Mouse (Mus musculus) cerebellum, postnatal 10 days (tissue): ENCODE data around the gene Nufip2.
"Not testable (repeated sequence)": the region's sequence is repeated elsewhere in the genome, so short reads cannot be mapped to it uniquely, and the experiment has no call there.

Experiments used
- DNase-seq, 2 experiments: peaks; one replicate each; pipeline ENCODE4 v3.0.0; 2021; ENCODE audit warnings: mixed read lengths in 2 of 2

Gene Nufip2

DNA sequence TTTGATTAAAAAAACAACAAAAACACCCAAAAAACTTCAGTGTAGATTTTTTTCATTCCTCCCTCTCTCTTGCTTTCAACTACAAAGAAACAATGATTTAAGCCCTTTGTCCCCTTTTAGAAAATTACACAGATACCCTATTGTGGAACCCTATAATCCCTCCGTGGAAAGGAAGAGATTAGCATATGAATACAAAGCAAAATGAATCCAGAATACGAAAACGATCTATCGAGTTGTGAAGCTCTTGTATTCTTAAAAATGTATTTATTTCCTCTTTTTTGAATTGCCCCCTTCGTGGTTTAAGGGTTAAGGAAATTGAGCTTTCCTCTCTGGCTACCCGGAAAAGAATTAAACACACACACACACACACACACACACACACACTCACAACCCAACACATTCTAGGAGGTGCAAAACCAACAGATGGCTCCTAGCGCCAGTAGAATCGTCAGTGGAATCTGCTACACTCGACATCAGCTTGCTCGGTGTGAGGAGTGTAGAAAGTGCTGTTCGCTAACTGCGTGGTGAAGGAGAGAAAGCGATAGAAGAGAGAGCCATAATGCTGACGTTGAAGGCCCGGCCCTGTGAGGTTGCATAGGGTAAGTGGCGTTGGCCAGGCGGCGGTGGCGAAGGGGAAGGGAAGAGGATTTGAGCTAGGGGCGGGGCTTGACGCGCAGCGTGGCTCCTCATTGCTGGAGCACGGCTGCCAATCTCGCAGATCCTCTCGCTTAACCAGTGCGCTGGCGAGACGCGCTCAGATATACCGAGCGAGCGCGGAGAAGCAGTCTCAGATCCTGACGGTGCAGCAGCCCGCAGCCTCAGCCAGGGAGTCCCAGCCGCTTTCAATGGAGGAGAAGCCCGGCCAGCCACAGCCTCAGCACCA is at the start of gene Nufip2:
Gene Nufip2, plus strand, starts transcription at position 773 of the 883 bp plus-strand sequence.
- peak; percentile 99 to 100 for DNase-seq

DNA sequence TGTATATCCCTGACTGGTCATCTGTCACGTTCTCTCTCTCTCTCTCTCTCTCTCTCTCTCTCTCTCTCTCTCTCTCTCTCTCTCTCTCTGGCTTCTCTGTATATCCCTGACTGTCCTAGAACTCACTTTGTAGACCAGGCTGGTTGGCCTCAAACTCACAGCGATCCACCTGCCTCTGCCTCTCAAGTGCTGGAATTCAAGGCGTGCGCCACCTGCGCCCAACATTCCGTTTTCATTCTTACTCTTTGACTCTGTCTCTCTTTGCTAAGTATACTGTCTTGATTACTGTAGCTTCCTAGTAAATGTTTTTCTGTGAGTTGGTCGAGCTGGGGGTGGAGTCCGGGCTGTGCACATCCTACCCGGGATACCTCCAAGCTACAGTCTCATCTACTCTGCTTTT is 44.6 kb upstream of the Nufip2 start:
- no peak for DNase-seq

DNA sequence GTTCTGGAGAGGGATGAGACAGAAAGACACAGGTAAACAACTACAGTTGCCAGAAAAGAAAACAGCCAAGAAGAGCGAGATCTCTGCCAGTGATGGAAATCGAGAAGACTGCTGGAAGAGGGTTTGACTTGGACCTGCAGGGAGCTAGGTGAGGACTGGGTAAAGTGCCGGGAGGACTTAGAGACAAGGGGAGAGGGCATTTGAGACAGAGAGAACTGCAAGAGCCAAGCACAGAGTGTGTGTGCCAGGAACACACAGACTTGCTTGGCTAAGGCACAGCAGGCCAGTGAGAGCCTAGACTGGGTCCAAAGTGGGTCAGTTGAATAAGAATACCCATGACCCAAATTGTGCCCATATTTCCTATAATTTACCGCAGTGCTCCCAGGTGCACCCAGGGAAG is 40.5 kb upstream of the Nufip2 start:
- peak; percentile 62 to 73 for DNase-seq

DNA sequence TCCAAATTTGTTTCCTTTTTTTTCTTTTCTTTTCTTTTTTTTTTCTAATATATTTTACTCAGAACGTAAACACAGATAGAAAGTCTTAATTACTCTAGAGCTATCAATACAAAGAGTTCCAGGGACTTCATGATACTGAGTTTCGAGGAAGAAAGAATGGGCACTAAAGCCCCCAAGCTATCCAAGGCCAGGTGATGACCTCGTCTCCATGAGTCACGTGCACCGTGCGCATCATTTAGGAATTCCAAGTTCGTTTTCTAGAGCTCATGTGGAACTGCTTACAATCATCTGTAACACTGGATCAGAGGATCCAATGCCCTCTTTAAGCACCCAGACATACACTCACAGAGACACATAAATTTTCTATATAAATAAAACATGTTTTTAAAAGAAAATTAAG is 37.1 kb upstream of the Nufip2 start:
- no peak for DNase-seq

DNA sequence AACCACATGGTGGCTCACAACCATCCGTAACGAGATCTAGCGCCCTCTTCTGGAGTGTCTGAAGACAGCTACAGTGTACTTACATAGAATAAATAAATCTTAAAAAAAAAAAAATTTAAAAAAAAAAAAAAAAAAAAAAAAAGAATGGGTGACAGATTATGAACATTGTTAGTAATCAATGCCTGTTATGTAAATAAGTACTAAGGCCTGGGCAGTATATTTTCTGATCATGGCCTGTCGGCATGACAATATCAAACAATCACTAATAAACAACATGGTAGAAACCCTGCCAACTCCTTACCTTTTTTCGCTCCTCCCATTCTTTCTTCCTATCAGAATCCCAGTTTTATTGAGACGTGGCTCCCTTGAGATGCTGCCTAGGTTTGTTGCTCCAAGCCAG is 33.5 kb upstream of the Nufip2 start:
- DNase-seq = no peak

DNA sequence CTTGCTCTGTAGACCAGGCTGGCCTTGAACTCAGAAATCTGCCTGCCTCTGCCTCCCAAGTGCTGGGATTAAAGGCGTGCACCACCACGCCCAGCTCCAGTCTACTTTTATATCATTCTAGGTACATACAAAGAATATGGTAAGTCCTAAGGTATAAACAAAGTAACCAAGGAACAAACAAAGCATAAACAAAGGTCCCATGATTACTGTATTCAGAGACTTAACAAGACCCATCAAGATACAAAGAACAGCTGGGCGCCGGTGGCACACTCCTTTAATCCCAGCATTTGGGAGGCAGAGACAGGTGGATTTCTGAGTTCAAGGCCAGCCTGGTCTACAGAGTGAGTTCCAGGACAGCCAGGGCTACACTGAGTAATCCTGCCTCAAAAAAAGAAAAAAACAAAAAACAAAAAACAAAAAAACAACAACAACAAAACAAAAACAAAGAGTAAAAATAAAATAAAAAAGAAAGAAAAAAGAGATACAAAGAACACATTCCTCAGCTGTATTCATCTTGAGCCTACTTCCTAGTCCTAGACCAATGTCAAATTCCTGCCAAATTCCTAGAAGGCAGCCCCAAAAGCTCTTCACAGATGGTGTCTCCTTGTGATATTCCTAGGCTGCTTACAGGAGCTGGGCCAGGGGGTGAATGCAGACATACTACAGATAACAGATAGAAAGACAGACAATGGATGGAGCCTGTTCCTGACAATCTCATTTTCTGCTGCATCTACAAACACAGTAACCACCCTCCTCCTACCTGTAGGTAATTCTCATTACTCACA is 32.4 kb upstream of the Nufip2 start:
- not testable (repeated sequence) for DNase-seq

DNA sequence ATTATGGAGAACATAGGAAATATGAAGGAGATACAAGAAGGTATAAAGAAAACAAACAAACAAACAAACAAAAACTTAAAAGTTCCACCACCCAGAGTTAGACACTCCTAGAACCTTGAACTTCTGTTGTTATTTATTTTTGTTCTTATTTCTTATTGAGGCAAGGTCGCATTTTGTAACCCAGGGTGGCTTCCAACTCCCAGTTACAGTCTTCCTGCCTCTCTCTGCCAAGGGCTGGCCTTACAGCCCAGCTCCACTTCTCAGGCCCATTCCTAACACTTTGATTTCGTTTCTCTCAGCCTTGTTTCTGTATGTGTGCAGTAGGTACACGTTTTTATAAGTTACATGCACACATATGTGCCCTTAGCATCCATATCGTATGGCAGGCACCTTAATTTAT is 26.0 kb upstream of the Nufip2 start:
- no peak for DNase-seq

DNA sequence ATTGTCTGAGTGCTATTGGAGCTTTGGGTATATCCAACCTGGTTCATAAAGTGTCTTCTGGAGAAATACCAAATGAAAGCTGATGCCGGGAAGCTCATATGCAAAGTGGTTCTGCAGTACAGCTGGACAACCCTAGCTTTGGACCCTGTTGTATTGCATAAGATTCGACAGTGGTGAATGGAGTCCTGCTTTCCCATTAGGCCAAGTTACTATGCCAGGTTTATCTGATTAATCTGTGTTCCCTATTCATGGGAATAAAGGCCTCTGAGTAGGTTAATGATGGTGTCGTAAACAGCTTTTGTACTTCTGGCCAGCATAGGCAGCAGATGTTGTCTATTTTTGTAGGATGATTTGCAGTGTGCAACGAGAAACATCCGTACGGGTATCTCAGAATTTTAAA is 22.3 kb upstream of the Nufip2 start:
- DNase-seq = no peak

DNA sequence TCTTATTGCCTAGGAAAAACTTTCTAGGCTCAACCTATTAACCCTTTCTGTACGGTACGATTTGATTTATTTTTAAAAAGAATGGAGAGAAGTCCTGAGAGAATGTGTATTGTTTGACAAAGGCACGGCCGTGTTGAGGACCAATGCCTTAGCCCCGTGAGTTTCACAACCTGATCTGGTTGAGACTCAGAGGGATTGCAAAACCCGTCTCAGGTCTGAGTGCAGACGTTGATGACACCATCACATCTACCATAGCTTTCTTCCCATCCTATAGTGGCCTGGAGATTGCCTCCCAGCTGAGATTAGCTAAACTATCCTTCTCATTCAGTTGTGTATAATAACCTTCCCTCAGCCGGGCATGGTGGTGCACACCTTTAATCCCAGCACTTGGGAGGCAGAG is 21.9 kb upstream of the Nufip2 start:
- no peak for DNase-seq

DNA sequence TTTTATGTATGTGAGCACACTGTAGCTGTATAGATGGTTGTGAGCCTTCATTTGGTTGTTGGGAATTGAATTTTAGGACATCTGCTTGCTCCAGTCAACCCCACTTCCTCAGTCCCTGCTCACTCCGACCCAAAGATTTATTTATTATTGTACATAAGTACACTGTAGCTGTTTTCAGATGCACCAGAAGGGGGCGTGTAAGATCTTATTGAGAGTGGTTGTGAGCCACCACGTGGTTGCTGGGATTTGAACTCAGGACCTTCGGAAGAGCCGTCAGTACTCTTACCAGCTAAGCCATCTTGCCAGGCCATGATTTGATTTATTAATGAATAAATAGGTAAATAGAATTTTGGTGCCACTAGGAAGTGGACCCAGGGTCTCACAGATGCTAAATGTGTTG is 20.6 kb upstream of the Nufip2 start:
- DNase-seq = not testable (repeated sequence)

DNA sequence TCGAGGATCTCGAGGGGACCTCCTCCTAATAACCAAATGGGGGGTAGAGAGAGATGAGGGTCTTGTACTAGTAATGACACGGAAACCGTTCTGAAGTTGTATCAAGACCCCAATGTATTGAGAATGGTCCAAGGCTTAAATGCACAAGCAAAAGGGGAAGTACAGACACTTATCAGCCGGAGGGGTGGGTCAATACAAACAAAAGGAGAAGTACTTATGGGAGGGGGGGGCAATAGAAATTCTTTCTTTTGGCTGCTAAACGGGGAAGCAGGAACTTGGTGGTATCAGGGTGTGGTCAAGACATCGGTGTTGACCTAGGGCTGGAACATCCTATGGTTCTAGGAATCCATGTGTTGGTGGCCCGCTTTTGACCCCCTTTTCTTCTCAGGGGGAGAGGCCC is 19.2 kb upstream of the Nufip2 start:
- DNase-seq = not testable (repeated sequence)

DNA sequence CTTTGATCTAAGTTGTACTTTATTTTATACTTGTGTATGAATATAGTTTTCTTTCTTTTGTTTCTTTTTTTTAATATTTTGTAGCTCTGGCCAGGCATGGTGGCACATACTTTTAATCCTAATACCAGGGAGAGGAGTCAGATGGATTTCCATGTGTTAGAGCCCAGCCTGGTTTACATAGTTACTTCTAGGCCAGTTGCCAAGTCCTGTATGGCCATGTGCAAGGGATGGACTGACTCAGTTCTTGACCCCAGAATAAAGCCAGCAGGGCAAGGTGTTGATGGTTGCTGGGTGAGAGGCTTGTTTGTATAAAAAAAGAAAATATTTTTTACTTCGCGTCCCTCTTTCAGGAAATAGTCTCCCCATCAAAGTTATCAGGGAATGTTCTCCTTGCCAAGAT is 13.2 kb upstream of the Nufip2 start:
- DNase-seq = no peak

DNA sequence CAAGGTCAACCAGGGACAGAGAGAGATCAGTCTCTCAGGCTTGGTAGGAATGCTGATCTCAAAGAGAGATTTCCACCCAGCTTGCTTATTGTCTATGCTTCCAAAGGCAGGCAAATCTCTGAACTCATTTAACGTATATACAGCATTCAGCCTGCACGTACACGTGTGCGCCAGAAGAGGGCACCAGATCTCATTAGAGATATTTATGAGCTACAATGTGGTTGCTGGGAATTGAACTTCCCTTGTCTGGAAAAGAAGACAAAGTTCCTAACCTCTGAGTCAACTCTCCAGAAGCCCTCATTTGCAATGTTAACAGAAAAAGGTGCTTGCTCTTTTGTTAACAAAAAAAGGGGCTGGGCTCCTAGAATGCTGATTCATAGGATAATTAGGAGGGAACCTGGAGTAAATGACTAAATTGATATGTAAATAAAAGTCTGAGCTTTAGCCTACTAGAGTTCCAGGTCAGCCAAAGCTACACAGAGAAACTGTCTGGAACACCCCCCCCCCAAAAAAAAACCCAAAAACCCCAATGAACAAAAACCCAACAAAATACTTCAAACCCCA is 12.4 kb upstream of the Nufip2 start:
- DNase-seq = no peak

DNA sequence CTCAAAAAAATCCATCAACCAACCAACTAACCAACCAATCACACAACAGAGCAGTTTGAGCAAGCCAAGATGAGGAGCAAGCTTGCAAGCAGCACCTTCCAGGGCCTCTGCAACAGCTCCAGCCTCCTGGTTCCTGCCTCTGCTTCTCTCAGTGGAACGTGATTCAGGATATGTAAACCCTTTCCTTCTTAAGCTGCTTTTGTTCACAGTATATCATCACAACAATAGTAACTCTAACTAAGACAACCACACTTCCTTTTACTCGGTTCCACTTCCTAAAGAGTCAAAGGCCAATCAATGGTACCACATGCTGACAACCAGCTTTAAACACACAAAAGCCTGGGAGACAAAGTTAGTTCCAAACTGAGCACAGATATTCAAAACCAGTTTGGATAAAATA is 5.9 kb upstream of the Nufip2 start:
- no peak for DNase-seq

DNA sequence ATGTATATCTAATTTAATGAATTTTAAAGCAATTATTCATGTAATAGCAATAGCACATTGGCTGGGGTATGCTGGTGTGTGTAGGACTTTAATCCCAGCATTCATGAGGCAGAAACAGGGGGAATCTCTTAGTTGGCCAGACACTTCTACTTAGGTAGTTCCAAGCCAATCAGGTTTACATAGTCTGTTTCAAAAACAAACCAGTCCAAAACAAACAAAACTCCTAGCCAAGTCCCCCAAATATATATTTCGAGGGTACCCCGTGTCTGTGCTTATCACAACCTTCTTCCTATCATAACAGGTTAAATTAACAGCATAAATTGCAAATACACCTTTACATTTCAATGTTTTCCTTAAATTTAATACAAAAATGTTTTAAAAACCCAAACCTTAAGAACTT is 1.1 kb upstream of the Nufip2 start:
- no peak for DNase-seq

DNA sequence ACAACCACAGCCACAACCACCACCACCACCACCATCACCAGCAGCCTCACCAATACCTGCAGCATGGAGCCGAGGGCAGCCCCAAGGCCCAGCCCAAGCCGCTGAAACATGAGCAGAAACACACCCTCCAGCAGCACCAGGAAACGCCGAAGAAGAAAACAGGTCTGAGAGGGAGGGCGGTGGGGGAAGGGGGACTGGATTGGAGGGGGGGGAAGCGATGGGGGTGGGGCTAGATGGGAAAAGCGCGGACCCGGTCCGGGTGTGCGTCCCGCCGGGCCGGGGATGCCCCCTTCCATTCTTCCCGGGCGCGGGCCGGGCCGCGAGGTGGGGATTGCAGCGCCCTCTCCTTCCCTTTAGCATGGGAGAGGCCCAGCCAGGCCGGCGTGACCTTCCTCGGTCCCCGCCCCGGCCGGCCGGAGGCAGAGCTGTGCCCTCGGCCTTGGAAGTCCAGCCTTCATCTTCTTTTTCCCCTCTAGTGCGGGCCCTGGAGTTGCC is 438 bp downstream of the Nufip2 start:
- DNase-seq = peak; percentile 62 to 68

DNA sequence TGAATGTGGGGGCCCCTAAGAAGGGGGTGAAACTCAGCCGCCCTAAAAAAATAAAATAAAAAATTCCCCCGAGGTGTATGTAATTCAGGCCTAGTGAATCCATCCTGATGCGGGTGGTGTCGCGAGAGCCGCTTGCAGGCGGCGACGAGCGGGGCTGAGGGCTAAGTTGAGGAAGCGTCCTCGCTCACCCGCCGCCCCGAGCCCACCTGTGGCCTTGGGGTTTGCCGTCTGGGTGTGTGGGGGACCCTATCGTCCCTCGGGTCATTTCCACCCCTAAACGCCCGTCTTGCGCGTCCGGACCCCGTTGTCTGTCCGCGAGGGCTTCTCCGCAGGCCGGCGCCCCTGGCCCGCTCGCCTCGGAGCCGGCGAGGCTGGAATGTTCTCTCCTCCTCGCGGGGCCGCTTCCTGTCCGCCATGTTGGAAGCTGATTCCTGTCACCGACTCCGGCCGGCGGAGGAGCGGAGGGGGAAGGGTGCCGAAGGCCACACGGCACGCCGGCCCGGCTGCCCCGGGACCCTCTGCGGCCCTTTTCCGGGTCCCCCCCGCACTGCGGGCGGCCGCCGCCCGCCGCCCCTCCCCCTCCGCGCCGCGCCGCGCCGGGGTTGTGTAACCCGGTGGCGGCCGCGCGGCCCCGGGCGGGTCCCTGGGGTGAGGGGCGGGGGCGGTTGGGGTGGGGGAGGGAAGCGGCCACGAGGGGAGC is 1.0 kb downstream of the Nufip2 start:
- peak; percentile 76 to 77 for DNase-seq

DNA sequence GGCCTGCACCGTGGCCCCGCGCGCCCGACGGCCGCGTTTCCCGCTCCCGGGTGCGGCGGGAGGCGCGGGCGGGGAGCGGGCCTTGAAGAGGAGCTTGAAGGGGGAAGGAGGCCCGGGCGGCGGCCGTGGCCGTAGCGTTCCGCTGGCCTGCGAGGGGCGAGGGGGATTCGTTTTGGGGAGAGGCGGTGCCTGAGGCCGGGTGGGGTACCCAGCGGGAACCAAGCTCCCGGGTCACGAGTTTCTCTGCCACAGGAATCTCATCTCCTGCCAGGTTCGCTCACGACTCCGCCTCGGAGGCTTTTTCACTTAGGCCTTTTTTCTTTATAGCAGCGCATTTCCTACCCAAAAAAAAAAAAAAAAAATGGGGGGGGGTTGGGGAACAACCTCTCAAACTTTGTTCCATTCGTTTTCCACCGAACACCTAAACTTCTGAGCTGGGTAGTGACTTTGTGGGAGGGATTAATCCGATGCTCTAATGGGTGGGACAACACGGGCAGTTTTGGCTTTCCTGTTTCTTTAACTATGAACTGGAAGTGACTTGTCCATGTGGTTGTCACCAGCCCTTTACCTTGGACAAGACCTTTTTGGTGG is 1.7 kb downstream of the Nufip2 start:
- DNase-seq = peak; percentile 66 to 68

DNA sequence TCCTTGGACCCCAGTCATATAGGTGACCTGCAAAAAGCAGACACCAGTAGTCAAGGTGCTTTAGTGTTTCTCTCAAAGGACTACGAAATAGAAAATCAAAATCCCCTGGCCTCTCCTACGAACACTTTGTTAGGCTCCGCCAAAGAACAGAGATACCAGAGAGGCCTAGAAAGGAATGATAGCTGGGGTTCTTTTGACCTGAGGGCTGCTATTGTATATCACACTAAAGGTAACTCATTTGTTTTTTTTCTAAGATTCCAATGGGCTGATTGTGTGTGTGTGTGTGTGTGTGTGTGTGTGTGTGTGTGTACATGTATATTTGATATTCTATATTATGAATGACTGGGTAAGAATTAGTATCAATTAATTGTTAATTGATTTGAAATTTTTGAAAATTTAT is 7.1 kb downstream of the Nufip2 start:
- no peak for DNase-seq

DNA sequence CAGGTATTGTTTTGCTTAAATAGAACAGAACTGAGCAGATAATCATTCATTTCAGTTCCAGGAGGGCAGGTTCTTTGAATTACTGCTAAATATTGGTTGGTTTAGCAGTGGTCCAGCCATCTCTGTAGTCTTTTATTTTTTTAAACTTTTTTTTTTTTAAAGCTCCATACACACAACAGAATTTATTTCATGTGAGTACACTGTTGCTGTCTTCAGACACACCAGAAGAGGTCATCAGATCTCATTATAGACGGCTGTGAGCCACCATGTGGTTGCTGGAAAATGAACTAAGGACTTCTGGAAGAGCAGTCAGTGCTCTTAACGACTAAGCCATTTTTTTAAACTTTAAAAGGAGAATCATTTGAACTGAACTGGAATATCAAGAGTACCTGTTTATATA is 11.3 kb downstream of the Nufip2 start:
- no peak for DNase-seq

DNA sequence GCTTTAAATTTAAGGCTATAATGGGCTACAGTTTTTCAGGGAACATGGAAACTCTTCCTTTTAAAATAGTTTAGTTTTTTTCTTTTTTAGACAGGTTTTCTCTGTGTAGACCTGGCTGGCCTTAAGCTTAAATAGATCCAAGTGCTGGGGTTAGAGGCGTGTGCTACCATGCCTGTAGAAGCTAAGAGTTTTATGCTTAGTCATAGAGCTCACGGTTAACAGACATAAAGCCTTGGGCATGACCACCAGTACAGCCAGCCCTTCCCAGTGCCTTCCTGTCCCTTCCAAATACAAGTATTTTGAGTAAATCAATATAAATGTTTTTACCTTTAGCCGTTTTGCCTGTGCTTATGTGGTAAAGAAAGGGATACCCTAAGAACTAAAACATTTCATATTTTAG is 20.0 kb downstream of the Nufip2 start:
- DNase-seq = no peak

DNA sequence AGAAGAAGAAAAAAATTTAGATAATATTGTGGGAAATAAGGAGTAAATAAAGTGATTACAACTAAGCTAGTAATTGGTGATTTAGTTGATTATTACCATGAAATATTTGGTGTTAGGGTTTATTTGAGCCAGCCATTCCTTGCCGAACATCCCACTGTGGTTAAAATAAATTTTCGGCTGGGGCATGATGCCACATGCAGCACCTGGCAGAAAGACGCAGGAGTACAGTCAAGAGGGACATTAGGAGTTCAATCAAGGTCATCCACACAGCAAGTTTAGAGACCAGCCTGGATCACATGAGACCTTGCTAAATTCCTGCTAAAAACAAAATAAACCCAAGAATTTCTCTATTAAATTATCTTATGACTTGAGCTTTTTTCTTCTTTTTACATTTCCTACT is 23.1 kb downstream of the Nufip2 start:
- no peak for DNase-seq

DNA sequence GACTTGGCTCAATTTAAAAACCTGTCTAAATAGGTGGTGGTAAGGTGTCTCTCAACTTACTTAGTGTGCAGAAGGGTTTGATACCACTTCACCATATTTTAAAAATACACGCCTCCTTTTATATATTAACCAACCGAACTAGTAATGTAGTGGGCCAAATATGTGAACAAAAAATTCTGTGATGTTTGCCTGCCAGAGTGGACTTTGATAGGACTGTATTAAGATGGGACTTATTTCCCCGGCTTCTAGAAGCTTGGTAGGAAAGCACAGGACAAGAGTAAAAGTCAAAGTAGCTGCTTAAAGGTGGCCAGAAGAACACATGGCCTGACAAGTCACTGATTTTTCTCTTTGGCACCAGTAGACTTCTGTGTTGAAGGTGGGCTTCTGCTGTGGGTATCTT is 27.8 kb downstream of the Nufip2 start:
- DNase-seq = no peak
